Mouse (Mus musculus) embryo, embryonic 11 days (tissue): ENCODE measurements at regions not wholly inside any gene's neighbourhood (a gene's known extent, or its start where the extent isn't known, plus 50 kb on each side); places are given as distances from the start of the nearest gene placed in this dataset.
A peak's percentile ranks its signal among the peaks of the same experiment; 100 is the strongest.
"Not testable (repeated sequence)": the region's sequence is repeated elsewhere in the genome, so short reads cannot be mapped to it uniquely, and the experiment has no call there.

Source experiments
- DNase-seq: peaks from one replicate; pipeline ENCODE4 v3.0.0-alpha.2; 2015

DNA sequence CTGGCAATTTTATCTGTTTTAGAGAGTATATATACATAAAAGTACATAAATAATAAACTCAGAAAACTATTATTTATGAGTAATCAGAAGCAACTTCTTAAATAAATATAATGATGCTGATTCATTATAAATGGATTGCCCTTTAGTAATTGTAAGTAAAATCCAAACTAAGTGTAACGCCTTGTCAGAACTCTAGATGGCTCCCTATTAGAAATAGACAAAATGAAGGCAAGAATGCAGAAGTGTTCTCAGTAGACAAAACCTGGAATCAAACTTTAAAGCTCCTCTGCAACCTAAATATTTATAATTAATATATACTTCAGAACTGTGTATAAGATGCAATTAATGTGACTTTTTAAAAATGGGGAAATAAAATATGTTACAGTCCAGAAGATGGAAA lies 73.4 kb upstream of the Lipo1 start:
- peak; percentile 5 for DNase-seq

DNA sequence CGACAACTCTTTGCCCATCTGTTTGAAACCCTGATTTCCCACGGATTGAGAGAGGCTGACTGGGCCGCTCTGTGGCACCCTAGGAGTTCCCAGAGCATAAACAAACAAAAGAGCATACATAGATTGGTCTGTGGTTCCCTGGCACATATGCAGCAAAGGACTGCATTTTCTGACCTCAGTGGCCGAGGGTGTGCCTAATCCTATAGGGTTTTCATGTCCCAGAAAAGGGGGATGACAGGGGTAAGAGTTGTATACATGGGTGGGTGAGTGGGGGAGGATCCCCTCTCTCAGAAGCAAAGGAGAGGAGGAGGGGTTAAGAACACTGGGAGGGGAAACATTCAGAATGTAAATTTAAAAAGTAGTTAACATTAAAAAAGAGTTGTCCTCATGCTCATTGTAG lies 63.8 kb upstream of the Lipo1 start:
- DNase-seq, result no peak

DNA sequence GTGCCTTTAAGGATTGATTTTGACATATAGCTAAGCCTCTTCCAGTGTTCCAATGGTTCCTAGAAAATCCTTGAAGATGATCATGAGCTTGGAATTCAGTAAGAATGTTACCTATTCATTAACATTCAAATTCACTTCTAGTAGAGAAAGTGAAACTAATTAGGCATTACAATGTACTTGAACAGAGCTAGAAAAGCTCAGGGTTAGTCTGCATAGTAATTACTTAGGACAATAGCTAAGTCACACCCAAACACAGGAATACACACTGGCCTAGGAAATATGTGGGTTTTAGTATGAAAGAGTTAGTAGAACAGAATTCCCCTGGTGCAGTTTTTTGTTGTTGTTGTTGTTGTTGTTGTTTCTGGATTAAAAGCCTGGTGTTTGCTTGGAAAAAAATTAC lies 63.4 kb upstream of the Lipo1 start:
- no peak for DNase-seq

DNA sequence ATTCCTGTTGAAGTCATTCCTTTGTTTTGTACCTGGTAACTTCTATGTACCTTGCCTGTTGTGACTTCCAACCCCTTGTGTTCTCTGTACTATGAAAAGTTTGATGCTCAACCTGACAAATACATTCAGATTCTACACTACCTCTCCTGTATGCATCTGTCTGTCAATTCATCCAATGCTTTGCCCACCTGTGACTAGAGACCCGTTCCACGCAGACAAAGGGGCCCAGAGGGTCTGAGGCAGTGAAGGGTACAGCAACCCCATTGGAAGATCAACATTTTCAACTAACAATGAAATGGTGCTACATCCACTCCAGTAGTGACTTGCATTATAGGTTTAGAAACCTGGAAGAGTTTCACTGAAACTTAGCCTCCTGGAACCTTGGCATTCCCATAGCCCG lies 62.9 kb upstream of the Lipo1 start:
- DNase-seq, result not testable (repeated sequence)

DNA sequence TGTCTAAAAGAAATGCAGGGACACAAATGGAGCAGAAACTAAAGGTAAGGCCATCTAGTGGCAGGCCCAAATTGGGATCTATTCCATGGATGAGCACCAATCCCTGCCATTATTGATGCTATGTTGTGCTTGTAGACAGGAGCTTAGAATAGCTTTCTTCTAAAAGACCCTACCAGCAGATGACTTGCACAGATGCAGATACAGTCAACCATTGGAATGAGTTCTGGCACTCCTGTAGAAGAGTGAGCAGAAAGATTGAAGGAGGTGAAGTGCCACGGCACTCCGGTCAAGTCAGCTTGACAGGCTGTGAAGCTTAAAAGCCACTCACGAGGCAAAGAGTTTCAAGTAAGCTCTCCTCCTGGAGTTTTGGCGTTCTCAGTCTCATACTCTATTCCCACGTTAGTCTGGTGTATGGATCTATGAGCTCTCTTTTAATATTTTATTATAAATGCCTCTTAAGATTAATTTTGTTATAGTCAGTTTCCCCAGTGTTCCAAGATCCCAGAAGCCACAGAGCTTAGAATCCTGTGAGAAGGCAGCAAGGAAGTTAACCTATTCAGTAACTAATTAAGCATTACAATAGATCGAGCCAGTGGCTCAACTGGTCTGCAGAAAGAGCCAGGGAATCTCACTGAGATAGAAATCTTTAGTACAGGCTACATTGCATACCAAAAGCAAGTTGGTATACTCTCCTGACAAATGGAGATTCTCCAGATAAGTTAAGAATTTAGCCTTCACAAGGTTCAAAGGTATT lies 62.2 kb upstream of the Lipo1 start:
- not testable (repeated sequence) for DNase-seq
